Mouse (Mus musculus) intestine, embryonic 14.5 days (tissue): ENCODE data around the gene Atp2c1. TPM values are rescaled to one million over a fixed set of nuclear protein-coding genes. Genes with fewer than 3 reads are reported as not detected.

Experiments used
- ATAC-seq: fragments of 200-750 bp; cut with Nextera tagmentation; replicated peaks from 2 replicates; pipeline ENCODE4 v1.8.0; 2017; ENCODE audit warnings: low read depth, moderate number of reproducible peaks, moderate TSS enrichment, moderate library complexity; ENCODE audit not compliant: low FRiP score, low TSS enrichment
- DNase-seq: peaks from one replicate; pipeline ENCODE4 v3.0.0-alpha.2; 2018; ENCODE audit warnings: low spot score
- H3K27ac ChIP-seq: fragments of 300-500 bp; sonication (generic); 2 replicates; pipeline ENCODE4 v1.5.1; 2014; ENCODE audit warnings: low read depth, mild to moderate bottlenecking, control low read depth
- H3K27me3 ChIP-seq: fragments of 300-500 bp; sonication (generic); replicated peaks from 2 replicates; pipeline ENCODE4 v1.6.1; 2014; ENCODE audit warnings: low read length, control low read depth; ENCODE audit not compliant: control insufficient read depth, insufficient read depth
- H3K36me3 ChIP-seq: fragments of 300-500 bp; sonication (generic); 2 replicates; pipeline ENCODE4 v1.6.1; 2014; ENCODE audit warnings: low read length, control low read depth; ENCODE audit not compliant: control insufficient read depth, insufficient read depth
- H3K4me1 ChIP-seq: fragments of 300-500 bp; sonication (generic); replicated peaks from 2 replicates; pipeline ENCODE4 v1.6.1; 2014; ENCODE audit warnings: low read length, control low read depth, mixed read lengths; ENCODE audit not compliant: control insufficient read depth, insufficient read depth
- H3K4me2 ChIP-seq: fragments of 300-500 bp; sonication (generic); 2 replicates; pipeline ENCODE4 v1.6.1; 2014; ENCODE audit warnings: low read length
- H3K4me3 ChIP-seq: fragments of 300-500 bp; sonication (generic); 2 replicates; pipeline ENCODE4 v1.5.1; 2014; ENCODE audit warnings: low read depth, low read length, control low read depth, mixed read lengths
- H3K9ac ChIP-seq: fragments of 300-500 bp; sonication (generic); 2 replicates; pipeline ENCODE4 v1.6.1; 2014; ENCODE audit warnings: mild to moderate bottlenecking, low read length
- H3K9me3 ChIP-seq: fragments of 300-500 bp; sonication (generic); 2 replicates; pipeline ENCODE4 v1.6.1; 2016; ENCODE audit warnings: low read length, control low read depth; ENCODE audit not compliant: control insufficient read depth
- WGBS: fragments of 180-500 bp; shearing (Covaris S2); extraction: QIAGEN DNeasy Blood & Tissue Kit; methylation state at CpG from one replicate; pipeline ENCODE4 v1.1.7; 2014; 5-methylcytosine and 5-hydroxymethylcytosine counted together
- polyA plus RNA-seq: library from polyadenylated mRNA; unstranded; fragments of >200 nt; fragmentation: Nextera tagmentation; extraction: Ambion mirVana; gene quantifications from 2 replicates; pipeline ENCODE4 v1.2.1, GENCODE M21; 2014

Atp2c1 gene
- polyA plus RNA-seq, 1 experiment from 2014 or later: 66.4 TPM

GRCm38 (mm10) chr9:105482715-105483510 is 44.2 kb downstream of the Atp2c1 start:
- 88% methylated on average over 4 of the region's 4 CpGs for WGBS

GRCm38 (mm10) chr9:105482070-105482469 is 45.0 kb downstream of the Atp2c1 start:
- ATAC-seq (no peak), DNase-seq (no peak)
- H3K27me3 ChIP-seq: no peaks in the 10 kb centered on the region
- no peaks in the 10 kb centered on the region for H3K9me3 ChIP-seq
- no peak overlapping the region for H3K27ac ChIP-seq
- H3K4me3 ChIP-seq: no peak overlapping the region
- no peaks in the 10 kb centered on the region for H3K36me3 ChIP-seq
- H3K4me1 ChIP-seq: 0 out of 2 replicates have a peak, but pooled peaks cover 7% of the 10 kb centered on the region
- 74% methylated on average over 4 of the region's 4 CpGs for WGBS
- no peak overlapping the region for H3K4me2 ChIP-seq
- no peak overlapping the region for H3K9ac ChIP-seq

More at GRCm38 (mm10) chr9:105482715-105483510, 44.2 kb downstream of the Atp2c1 start:
- Histone ChIP-seq H3K9ac (no peak overlapping the region), H3K27ac (no peak overlapping the region), H3K4me1 (0 out of 2 replicates have a peak, but pooled peaks cover 7% of the 10 kb centered on the region), H3K4me2 (no peak overlapping the region), H3K27me3 (no peaks in the 10 kb centered on the region), H3K4me3 (no peak overlapping the region), H3K9me3 (no peaks in the 10 kb centered on the region), H3K36me3 (0 out of 2 replicates have a peak, but pooled peaks cover 2% of the 10 kb centered on the region)
- DNase-seq: no peak
- ATAC-seq: no peak

- H3K4me1 ChIP-seq: 0 out of 2 replicates have a peak, but pooled peaks cover 6% of the 10 kb centered on the region
- no peak overlapping the region for H3K9ac ChIP-seq
- DNase-seq: no peak
- no peak overlapping the region for H3K4me3 ChIP-seq
- H3K36me3 ChIP-seq: no peaks in the 10 kb centered on the region
- H3K27ac ChIP-seq: no peak overlapping the region
- no peaks in the 10 kb centered on the region for H3K27me3 ChIP-seq
- H3K4me2 ChIP-seq: no peak overlapping the region
- H3K9me3 ChIP-seq: no peaks in the 10 kb centered on the region
- ATAC-seq: no peak
- 87% methylated on average over 3 of the region's 3 CpGs for whole genome bisulfite sequencing
Observed at GRCm38 (mm10) chr9:105476134-105476533, 51.0 kb downstream of the Atp2c1 start.

GRCm38 (mm10) chr9:105474910-105475309 is 52.2 kb downstream of the Atp2c1 start:
- ATAC-seq: no peak
- Histone ChIP-seq H3K4me3 (no peak overlapping the region), H3K9ac (no peak overlapping the region), H3K4me2 (no peak overlapping the region), H3K4me1 (no peaks in the 10 kb centered on the region), H3K9me3 (no peaks in the 10 kb centered on the region), H3K36me3 (no peaks in the 10 kb centered on the region), H3K27me3 (no peaks in the 10 kb centered on the region), H3K27ac (no peak overlapping the region)
- 81% methylated on average over 3 of the region's 3 CpGs for WGBS
- no peak for DNase-seq

GRCm38 (mm10) chr9:105467787-105468186 is 59.3 kb downstream of the Atp2c1 start:
- no peaks in the 10 kb centered on the region for H3K4me1 ChIP-seq
- peaks cover 25% of the 10 kb centered on the region for H3K36me3 ChIP-seq
- no peak for ATAC-seq
- H3K9ac ChIP-seq: no peak overlapping the region
- no peak overlapping the region for H3K4me2 ChIP-seq
- no peaks in the 10 kb centered on the region for H3K27me3 ChIP-seq
- WGBS: 95% methylated on average over 3 of the region's 3 CpGs
- no peaks in the 10 kb centered on the region for H3K9me3 ChIP-seq
- DNase-seq: no peak
- no peak overlapping the region for H3K4me3 ChIP-seq
- no peak overlapping the region for H3K27ac ChIP-seq

GRCm38 (mm10) chr9:105461496-105461895 is 65.6 kb downstream of the Atp2c1 start:
- Histone ChIP-seq H3K4me3 (no peak overlapping the region), H3K9me3 (no peaks in the 10 kb centered on the region), H3K9ac (no peak overlapping the region), H3K36me3 (peaks cover 41% of the 10 kb centered on the region), H3K4me1 (no peaks in the 10 kb centered on the region), H3K27ac (no peak overlapping the region), H3K27me3 (no peaks in the 10 kb centered on the region), H3K4me2 (no peak overlapping the region)
- 92% methylated on average over 7 of the region's 7 CpGs for whole genome bisulfite sequencing
- ATAC-seq (no peak), DNase-seq (no peak)

- Histone ChIP-seq H3K4me2 (no peak overlapping the region), H3K4me3 (no peak overlapping the region), H3K4me1 (no peaks in the 10 kb centered on the region), H3K9me3 (no peaks in the 10 kb centered on the region), H3K36me3 (peaks cover 44% of the 10 kb centered on the region), H3K27ac (no peak overlapping the region), H3K27me3 (no peaks in the 10 kb centered on the region), H3K9ac (no peak overlapping the region)
- no peak for ATAC-seq
- 92% methylated on average over 13 of the region's 13 CpGs for WGBS
- DNase-seq: no peak
Observed at GRCm38 (mm10) chr9:105459032-105459431, 68.1 kb downstream of the Atp2c1 start.

- Histone ChIP-seq H3K4me1 (no peaks in the 10 kb centered on the region), H3K36me3 (peaks cover 58% of the 10 kb centered on the region), H3K4me2 (no peak overlapping the region), H3K9me3 (no peaks in the 10 kb centered on the region), H3K4me3 (no peak overlapping the region), H3K27ac (no peak overlapping the region), H3K27me3 (no peaks in the 10 kb centered on the region), H3K9ac (no peak overlapping the region)
- DNase-seq (no peak), ATAC-seq (no peak)
- WGBS: 95% methylated on average over 6 of the region's 6 CpGs
Observed at GRCm38 (mm10) chr9:105408549-105408948, 118.6 kb downstream of the Atp2c1 start.

GRCm38 (mm10) chr9:105395218-105395627 is 131.9 kb downstream of the Atp2c1 start, which contains the start of the genes Aste1 and Nek11:
Gene Aste1, plus strand, starts transcription at chr9:105395392.
Gene Nek11, minus strand, starts transcription at chr9:105395524.
- Histone ChIP-seq H3K36me3 (peaks cover 15% of the 10 kb centered on the region; the same call in 1 of the 2 replicates), H3K27me3 (no peaks in the 10 kb centered on the region), H3K4me2 (peak within 1 kb of the TSS; percentile 79), H3K9me3 (no peaks in the 10 kb centered on the region), H3K27ac (peak within 1 kb of the TSS; percentile 91), H3K4me3 (peak within 1 kb of the TSS; percentile 74), H3K4me1 (peaks cover 7% of the 10 kb centered on the region; the same call in 1 of the 2 replicates), H3K9ac (peak within 1 kb of the TSS; percentile 68)
- DNase-seq (peak; percentile 97), ATAC-seq (peak; percentile 95)
- under 1% methylated on average over 44 of the region's 44 CpGs for WGBS
